Mouse (Mus musculus) ovary, postnatal 10 days (tissue): ENCODE measurements around the gene Itga1.

Experiments used
- DNase-seq: peaks from one replicate; pipeline ENCODE4 v3.0.0; 2022; ENCODE audit warnings: low spot score

The Itga1 gene

GRCm38 (mm10) chr13:115099381-115099780 lies 2.4 kb downstream of the Itga1 start:
- DNase-seq = no peak

- DNase-seq = no peak
Measured at GRCm38 (mm10) chr13:115098227-115098626, 3.5 kb downstream of the Itga1 start.

- DNase-seq = no peak
Measured at GRCm38 (mm10) chr13:115096965-115097364, 4.8 kb downstream of the Itga1 start.

- no peak for DNase-seq
Measured at GRCm38 (mm10) chr13:115096216-115096615, 5.5 kb downstream of the Itga1 start.

GRCm38 (mm10) chr13:115095392-115095791 lies 6.4 kb downstream of the Itga1 start:
- no peak for DNase-seq

- no peak for DNase-seq
Measured at GRCm38 (mm10) chr13:115091511-115091910, 10.3 kb downstream of the Itga1 start.

GRCm38 (mm10) chr13:115090977-115091445 lies 10.8 kb downstream of the Itga1 start:
- DNase-seq = no peak

GRCm38 (mm10) chr13:115090069-115090976 lies 11.4 kb downstream of the Itga1 start, which contains the start of gene Pelo:
Gene Pelo (minus strand): TSS chr13:115090186.
- peak; percentile 94 for DNase-seq

GRCm38 (mm10) chr13:115089395-115090025 lies 12.3 kb downstream of the Itga1 start:
- DNase-seq = no peak

- DNase-seq = no peak
Measured at GRCm38 (mm10) chr13:115089020-115089394, 12.8 kb downstream of the Itga1 start.

GRCm38 (mm10) chr13:115085974-115086373 lies 15.8 kb downstream of the Itga1 start:
- no peak for DNase-seq

GRCm38 (mm10) chr13:115082339-115082738 lies 19.4 kb downstream of the Itga1 start:
- no peak for DNase-seq

- no peak for DNase-seq
Measured at GRCm38 (mm10) chr13:115079996-115080585, 21.7 kb downstream of the Itga1 start.

GRCm38 (mm10) chr13:115078997-115079685 lies 22.6 kb downstream of the Itga1 start:
- DNase-seq = no peak

GRCm38 (mm10) chr13:115077346-115078134 lies 24.2 kb downstream of the Itga1 start:
- no peak for DNase-seq

- no peak for DNase-seq
Measured at GRCm38 (mm10) chr13:115072386-115072785, 29.4 kb downstream of the Itga1 start.

- no peak for DNase-seq
Measured at GRCm38 (mm10) chr13:115071431-115071830, 30.3 kb downstream of the Itga1 start.

GRCm38 (mm10) chr13:115067968-115068330 lies 33.8 kb downstream of the Itga1 start:
- no peak for DNase-seq

GRCm38 (mm10) chr13:115067324-115067967 lies 34.3 kb downstream of the Itga1 start:
- no peak for DNase-seq

- no peak for DNase-seq
Measured at GRCm38 (mm10) chr13:115057555-115057954, 44.2 kb downstream of the Itga1 start.

GRCm38 (mm10) chr13:115054783-115055182 lies 47.0 kb downstream of the Itga1 start:
- DNase-seq = peak; percentile 2
